Mouse (Mus musculus): ENCODE data around the gene Dcaf17. TPM values are rescaled to one million over a fixed set of nuclear protein-coding genes. Genes with fewer than 3 reads are reported as not detected.

Gene Dcaf17
- polyA plus RNA-seq, 1 experiment from 2014 or later: 17.7 TPM

DNA sequence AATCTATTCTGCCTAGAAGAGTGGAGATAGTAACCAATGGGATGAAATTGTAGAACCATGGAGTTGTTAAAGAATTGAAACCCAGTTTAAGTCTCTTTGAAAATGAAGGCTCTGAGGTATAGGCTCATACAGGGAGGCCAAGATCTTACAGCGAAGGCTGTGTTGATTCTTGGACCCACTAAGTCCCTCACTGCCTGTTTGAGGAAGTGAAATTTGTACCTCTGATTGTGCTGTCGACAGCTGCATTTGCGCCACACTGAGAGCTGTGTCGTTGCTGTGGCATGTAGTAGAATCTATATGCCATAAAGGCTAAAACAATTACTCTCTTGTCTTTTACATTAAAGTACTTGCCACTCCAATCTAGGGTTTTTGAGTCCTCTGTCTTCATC, 48.2 kb downstream of the Dcaf17 start:
- H3K9ac ChIP-seq: no peak overlapping the region
- H3K27ac ChIP-seq (replicated peaks): no peak overlapping the region
- no peak for ATAC-seq (ENCODE audit: extremely low read depth, insufficient number of reproducible peaks, low FRiP score, low TSS enrichment)
- WGBS: 64% methylated on average over 4 of the region's 4 CpGs
- H3K4me2 ChIP-seq: no peak overlapping the region
- H3K36me3 ChIP-seq: peaks cover 7% of the 10 kb centered on the region; the same call in 1 of the 2 replicates
- peaks cover 14% of the 10 kb centered on the region for H3K4me1 ChIP-seq
- no peaks in the 10 kb centered on the region for H3K9me3 ChIP-seq
- no peak overlapping the region for H3K4me3 ChIP-seq
- H3K27me3 ChIP-seq (replicated peaks): no peaks in the 10 kb centered on the region; the same call in 1 of the 2 replicates

DNA sequence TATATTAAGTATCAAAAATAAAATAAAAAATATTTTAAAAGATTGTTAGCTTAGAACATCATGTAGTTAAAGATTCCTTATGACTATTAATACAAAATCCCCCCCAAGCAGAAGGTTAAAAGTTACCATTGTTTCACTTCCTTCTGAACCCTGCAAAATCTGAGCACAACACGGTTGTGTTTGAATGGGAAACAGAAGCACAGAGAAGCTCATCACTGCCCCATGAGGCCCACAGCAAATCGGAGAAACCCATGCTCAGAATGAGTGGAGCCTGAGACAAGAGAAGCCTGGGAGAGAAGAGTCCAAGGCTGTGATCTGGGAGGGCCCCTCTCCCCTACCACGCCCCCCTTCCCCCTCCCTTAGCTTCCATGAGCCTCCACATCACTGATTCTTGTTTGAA, 49.6 kb downstream of the Dcaf17 start:
- ATAC-seq (ENCODE audit: extremely low read depth, insufficient number of reproducible peaks, low FRiP score, low TSS enrichment): no peak
- Histone ChIP-seq H3K9ac (no peak overlapping the region), H3K4me2 (no peak overlapping the region), H3K36me3 (0 out of 2 replicates have a peak, but pooled peaks cover 2% of the 10 kb centered on the region), H3K27me3 (replicated peaks) (no peaks in the 10 kb centered on the region; the same call in 1 of the 2 replicates), H3K4me1 (peaks cover 14% of the 10 kb centered on the region), H3K4me3 (no peak overlapping the region), H3K9me3 (no peaks in the 10 kb centered on the region), H3K27ac (replicated peaks) (no peak overlapping the region)
- WGBS: 51% methylated on average over 3 of the region's 3 CpGs

DNA sequence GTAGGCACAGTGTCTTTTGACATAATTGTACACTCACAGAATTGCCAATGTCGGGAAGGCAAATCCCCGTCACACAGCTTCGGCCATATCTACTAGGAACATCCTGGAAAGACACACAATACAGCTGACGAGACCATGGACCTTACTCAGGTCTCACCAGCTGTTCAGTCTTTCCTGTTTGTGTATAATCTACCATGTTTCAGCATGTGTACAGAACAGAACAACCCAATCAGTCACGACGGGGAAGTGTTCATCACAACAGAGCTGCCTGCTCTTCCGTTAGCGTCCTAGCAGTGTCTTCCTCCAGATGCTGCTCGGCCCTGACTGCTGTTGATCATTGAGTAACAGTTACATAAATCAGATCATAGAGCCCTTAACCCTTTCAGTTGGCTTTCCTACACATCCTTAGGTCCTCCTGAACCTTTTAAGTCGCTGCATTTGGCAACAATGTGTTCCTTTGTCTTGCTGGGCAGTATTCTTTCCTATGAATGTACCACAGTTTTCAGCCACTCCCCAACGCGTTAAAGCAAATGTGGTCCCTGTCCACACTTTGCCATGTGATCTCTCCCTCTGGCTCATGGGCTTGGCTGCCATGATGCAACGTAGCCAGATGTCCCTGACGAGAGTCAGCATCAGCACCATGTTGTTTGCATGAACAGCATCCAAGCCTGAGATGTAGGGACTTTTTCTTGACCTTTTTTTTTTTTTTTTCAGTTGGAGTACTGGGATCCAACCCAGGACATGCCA, 50.5 kb downstream of the Dcaf17 start:
- 0 out of 2 replicates have a peak, but pooled peaks cover 2% of the 10 kb centered on the region for H3K36me3 ChIP-seq
- H3K9ac ChIP-seq: no peak overlapping the region
- peaks cover 14% of the 10 kb centered on the region for H3K4me1 ChIP-seq
- H3K27me3 ChIP-seq (replicated peaks): no peaks in the 10 kb centered on the region; the same call in 1 of the 2 replicates
- 70% methylated on average over 14 of the region's 14 CpGs for WGBS
- H3K4me2 ChIP-seq: no peak overlapping the region
- no peak overlapping the region for H3K4me3 ChIP-seq
- no peak for ATAC-seq (ENCODE audit: extremely low read depth, insufficient number of reproducible peaks, low FRiP score, low TSS enrichment)
- no peaks in the 10 kb centered on the region for H3K9me3 ChIP-seq
- no peak overlapping the region for H3K27ac ChIP-seq (replicated peaks)

DNA sequence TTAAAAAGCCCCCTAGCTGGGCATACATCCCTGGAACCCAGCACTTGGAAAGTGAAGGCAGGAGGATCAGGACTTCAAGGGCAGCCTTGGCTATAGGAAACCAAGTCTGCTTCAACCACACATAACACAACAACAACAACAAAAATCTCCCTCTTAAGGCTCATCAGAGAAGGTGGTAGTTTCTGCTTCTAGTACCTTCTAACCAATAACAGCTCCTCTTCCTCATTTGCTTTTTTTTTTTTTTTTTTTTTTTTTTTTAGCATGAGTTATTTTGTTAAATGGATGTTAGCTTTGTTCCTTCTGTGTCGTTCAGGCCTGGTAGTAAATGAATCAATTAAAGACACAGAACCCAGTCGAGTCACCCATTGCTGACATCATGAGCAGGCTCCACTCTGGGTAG, 52.1 kb downstream of the Dcaf17 start:
- Histone ChIP-seq H3K27me3 (replicated peaks) (peaks cover 3% of the 10 kb centered on the region; the same call in 1 of the 2 replicates), H3K9me3 (no peaks in the 10 kb centered on the region), H3K36me3 (no peaks in the 10 kb centered on the region), H3K9ac (no peak overlapping the region), H3K4me1 (peaks cover 14% of the 10 kb centered on the region), H3K4me2 (no peak overlapping the region), H3K4me3 (no peak overlapping the region), H3K27ac (replicated peaks) (no peak overlapping the region)
- no peak for ATAC-seq (ENCODE audit: extremely low read depth, insufficient number of reproducible peaks, low FRiP score, low TSS enrichment)
- 76% methylated on average over 2 of the region's 2 CpGs for WGBS

DNA sequence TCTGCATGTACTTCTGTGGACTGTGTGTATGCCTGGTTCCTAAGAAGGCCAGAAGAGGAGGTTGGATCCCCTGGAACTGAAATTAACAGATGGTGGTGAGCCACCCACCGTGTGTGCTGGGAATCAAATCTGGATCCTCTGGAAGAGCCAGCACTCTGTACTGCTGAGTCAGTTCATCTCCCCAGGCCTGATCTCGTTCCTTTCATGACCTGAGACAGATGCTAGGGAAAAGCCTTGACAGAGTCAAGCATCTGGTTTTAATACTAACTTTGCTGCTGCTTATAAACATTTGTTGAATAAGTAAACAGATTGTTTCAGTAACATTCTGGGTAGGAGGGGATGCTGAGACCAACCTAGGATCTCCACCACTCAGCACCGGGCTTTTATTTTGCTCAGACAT, 53.4 kb downstream of the Dcaf17 start:
- WGBS: 81% methylated on average over 3 of the region's 3 CpGs
- Histone ChIP-seq H3K9me3 (no peaks in the 10 kb centered on the region), H3K36me3 (no peaks in the 10 kb centered on the region), H3K27me3 (replicated peaks) (peaks cover 4% of the 10 kb centered on the region; the same call in 1 of the 2 replicates), H3K27ac (replicated peaks) (no peak overlapping the region), H3K4me1 (peaks cover 7% of the 10 kb centered on the region), H3K9ac (no peak overlapping the region), H3K4me2 (no peak overlapping the region), H3K4me3 (no peak overlapping the region)
- ATAC-seq (ENCODE audit: extremely low read depth, insufficient number of reproducible peaks, low FRiP score, low TSS enrichment): no peak

DNA sequence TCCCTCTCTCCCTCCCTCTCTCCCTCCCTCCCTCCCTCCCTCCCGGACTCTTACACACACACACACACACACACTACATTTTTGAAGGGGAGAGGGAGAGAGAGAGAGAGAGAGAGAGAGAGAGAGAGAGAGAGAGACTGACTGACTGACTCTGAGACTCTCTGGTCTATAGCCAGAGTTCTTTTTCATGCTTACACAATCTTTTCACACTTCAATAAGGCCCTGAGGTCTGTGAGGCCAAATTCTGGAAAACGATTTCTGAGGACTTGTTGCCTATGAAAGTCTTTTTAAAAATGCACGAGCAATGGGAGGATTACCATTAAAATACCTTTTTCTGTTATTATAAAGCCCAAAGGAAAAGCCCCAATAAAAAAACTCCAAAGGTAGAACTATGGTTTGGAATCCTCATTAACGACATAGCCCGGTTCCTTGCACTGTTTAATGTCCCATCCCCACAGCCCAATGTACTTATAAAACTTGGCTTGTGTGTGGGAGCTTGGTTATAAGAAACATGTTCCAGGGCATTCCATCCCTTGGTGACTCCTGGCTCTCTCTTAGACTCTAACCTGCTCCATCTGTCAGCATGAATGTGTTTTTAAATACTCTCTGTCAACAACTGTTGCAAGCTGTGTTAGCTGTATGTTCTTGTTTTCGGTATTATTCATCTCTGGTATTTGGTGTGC, 58.5 kb downstream of the Dcaf17 start:
- no peak overlapping the region for H3K4me3 ChIP-seq
- no peak overlapping the region for H3K4me2 ChIP-seq
- WGBS: 65% methylated on average over 5 of the region's 6 CpGs
- H3K27ac ChIP-seq (replicated peaks): no peak overlapping the region
- H3K9ac ChIP-seq: no peak overlapping the region
- peaks cover 17% of the 10 kb centered on the region for H3K4me1 ChIP-seq
- no peak for ATAC-seq (ENCODE audit: extremely low read depth, insufficient number of reproducible peaks, low FRiP score, low TSS enrichment)
- peaks cover 4% of the 10 kb centered on the region; the same call in 1 of the 2 replicates for H3K9me3 ChIP-seq
- H3K36me3 ChIP-seq: no peaks in the 10 kb centered on the region
- peaks cover 43% of the 10 kb centered on the region for H3K27me3 ChIP-seq (replicated peaks)

DNA sequence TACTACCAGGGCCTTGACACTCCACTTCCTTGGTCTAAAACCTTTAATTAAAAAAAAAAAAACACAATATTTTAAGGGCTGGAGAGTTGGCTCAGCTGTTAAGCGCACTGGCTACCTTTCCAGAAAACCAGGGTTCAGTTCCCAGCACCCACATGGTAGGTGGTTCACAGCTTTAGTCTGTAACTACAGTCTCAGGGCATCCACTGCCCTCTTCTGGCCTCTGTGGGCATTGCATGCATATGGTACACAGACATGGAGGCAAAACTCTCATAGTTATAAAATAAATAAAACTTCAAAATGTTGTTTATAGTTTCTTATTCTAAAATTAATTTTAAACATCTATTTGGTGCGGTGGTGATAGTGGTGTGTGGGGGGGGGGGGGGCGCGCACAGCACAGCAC, 61.0 kb downstream of the Dcaf17 start:
- Histone ChIP-seq H3K4me1 (peaks cover 19% of the 10 kb centered on the region), H3K4me2 (no peak overlapping the region), H3K9me3 (peaks cover 4% of the 10 kb centered on the region; the same call in 1 of the 2 replicates), H3K36me3 (no peaks in the 10 kb centered on the region), H3K9ac (no peak overlapping the region), H3K27me3 (replicated peaks) (peaks cover 68% of the 10 kb centered on the region), H3K4me3 (no peak overlapping the region), H3K27ac (replicated peaks) (no peak overlapping the region)
- no peak for ATAC-seq (ENCODE audit: extremely low read depth, insufficient number of reproducible peaks, low FRiP score, low TSS enrichment)
- WGBS: 91% methylated on average over 4 of the region's 4 CpGs

DNA sequence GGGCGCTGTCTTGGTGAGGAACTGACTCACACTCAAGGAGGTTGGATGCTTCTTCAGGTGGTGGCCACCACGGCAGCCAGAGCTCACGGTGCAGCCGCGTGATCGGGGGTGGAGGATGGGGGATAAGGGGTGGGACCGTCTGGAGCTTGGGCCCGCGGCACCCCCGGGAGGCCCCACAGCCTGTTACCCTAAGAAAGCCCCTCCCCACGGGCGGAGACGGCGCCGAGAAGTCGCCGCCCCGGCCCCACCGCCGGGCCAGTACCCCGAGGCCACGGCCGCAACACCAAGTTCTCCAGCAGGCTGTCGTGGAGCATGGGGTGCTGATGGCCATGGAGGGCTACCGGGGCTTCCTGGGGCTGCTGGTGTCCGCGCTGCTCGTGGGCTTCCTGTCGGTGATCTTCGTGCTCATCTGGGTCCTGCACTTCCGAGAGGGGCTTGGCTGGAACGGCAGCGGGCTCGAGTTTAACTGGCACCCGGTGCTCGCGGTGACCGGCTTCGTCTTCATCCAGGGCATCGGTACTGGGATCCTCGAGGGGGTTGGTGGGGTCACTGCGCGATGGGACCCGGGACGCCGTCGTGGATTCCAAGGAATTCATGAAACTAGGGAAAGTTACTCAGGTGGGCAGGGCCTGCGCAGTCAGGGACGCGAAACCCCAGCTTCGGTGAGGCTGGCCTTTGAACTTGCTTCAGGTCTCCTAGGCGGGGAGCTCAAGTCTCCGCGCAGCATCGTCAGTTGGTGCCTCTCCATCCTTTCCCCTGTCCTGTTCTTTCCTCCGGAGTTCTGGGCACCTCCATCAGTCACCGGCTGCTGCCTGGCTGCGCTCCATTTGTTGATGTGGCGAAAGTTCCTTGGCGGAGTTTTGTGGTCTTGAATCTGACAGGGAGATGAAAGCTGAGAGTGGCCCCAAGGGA, 62.9 kb downstream of the Dcaf17 start, which contains the start of gene Cybrd1:
Gene Cybrd1, plus strand, starts transcription at position 127 of the 912 bp plus-strand sequence.
- Histone ChIP-seq H3K4me2 (peak within 1 kb of the TSS; percentile 95), H3K36me3 (no peaks in the 10 kb centered on the region), H3K4me1 (peaks cover 23% of the 10 kb centered on the region), H3K27me3 (replicated peaks) (peaks cover 67% of the 10 kb centered on the region), H3K9ac (peak within 1 kb of the TSS; percentile 80), H3K27ac (replicated peaks) (no peak within 1 kb of the TSS), H3K4me3 (peak within 1 kb of the TSS; percentile 64), H3K9me3 (peaks cover 4% of the 10 kb centered on the region; the same call in 1 of the 2 replicates)
- no peak for ATAC-seq (ENCODE audit: extremely low read depth, insufficient number of reproducible peaks, low FRiP score, low TSS enrichment)
- WGBS: 2% methylated on average over 60 of the region's 60 CpGs

DNA sequence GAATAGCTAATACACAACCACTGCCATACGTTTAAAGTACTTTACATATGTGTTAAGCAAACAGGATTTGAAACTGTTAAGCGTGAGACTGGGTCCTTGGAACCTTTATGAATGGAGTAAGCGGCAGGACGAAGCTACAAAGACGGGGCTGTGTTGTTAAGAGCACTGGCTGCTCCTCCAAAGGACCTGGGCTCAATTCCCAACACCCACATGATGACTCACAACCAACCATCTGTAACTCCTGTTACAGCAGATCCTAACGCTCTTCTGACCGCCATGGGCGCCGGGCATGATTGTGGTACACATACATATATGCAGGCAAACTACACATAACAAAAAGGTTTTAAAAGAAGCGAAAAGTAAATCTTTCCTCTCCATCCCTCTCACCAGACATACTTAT, 65.7 kb downstream of the Dcaf17 start:
- H3K4me2 ChIP-seq: no peak overlapping the region
- no peak for ATAC-seq (ENCODE audit: extremely low read depth, insufficient number of reproducible peaks, low FRiP score, low TSS enrichment)
- WGBS: 86% methylated on average over 10 of the region's 10 CpGs

DNA sequence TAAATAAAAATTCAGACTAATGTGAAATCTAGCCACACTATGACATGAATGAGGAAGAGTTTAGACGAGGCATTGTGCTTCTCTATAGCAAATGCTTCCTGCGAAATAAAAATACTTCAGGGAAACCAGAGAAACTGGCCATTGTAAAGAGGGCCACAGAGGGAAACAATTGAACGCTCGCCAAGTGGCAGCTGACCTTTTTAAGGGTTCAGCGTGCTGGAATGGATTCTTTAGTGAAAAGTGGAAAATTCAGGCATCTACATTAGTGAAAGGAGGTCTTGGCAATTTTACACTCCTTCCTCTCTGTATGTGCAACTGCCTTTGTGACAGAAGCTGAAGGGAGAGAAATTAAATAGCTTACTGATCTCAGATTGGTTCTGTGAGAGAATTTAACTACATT, 66.3 kb downstream of the Dcaf17 start:
- no peak for ATAC-seq (ENCODE audit: extremely low read depth, insufficient number of reproducible peaks, low FRiP score, low TSS enrichment)
- no peaks in the 10 kb centered on the region for H3K9me3 ChIP-seq
- H3K4me2 ChIP-seq: no peak overlapping the region
- no peak overlapping the region for H3K27ac ChIP-seq (replicated peaks)
- H3K36me3 ChIP-seq: no peaks in the 10 kb centered on the region
- H3K9ac ChIP-seq: no peak overlapping the region
- no peak overlapping the region for H3K4me3 ChIP-seq
- 59% methylated on average over 5 of the region's 5 CpGs for WGBS
- peaks cover 52% of the 10 kb centered on the region for H3K27me3 ChIP-seq (replicated peaks)
- peaks cover 26% of the 10 kb centered on the region for H3K4me1 ChIP-seq

More for the DNA sequence above, 65.7 kb downstream of the Dcaf17 start:
- Histone ChIP-seq H3K4me1 (peaks cover 26% of the 10 kb centered on the region), H3K9me3 (peaks cover 4% of the 10 kb centered on the region; the same call in 1 of the 2 replicates), H3K4me3 (no peak overlapping the region), H3K36me3 (no peaks in the 10 kb centered on the region), H3K27ac (replicated peaks) (no peak overlapping the region), H3K27me3 (replicated peaks) (peaks cover 52% of the 10 kb centered on the region), H3K9ac (no peak overlapping the region)
